Mouse (Mus musculus): ENCODE measurements at regions not wholly inside any gene's neighbourhood (a gene's known extent, or its start where the extent isn't known, plus 50 kb on each side); places are given as distances from the start of the nearest gene placed in this dataset.

DNA sequence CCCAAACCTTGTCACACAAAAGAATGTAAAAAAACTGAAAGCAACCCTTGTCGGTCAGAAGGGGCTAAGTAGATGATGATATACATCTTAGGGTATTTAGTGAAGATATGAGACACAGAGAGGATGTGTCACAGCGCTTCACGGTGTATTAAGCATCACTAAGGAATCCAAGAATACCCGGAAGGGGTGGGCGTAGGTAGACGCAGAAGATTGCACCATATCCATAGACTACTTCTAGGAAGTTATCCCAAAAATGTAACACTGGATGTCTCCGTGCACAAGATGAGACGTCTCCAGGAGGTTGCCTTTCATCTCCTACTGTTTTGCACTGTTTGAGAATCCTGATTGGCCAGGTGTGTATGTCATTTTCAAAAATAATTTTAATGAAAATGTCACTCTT is 73.8 kb downstream of the Gm33543 start:
- TF ChIP-seq EP300 (IDR thresholded peaks at IDR 0.05; ENCODE audit: low read depth), result no peak
- no peak for TF ChIP-seq CTCF (IDR thresholded peaks at IDR 0.05; ENCODE audit: low read depth)
